Mouse (Mus musculus): ENCODE results near the gene Cops7b.

The Cops7b gene

DNA sequence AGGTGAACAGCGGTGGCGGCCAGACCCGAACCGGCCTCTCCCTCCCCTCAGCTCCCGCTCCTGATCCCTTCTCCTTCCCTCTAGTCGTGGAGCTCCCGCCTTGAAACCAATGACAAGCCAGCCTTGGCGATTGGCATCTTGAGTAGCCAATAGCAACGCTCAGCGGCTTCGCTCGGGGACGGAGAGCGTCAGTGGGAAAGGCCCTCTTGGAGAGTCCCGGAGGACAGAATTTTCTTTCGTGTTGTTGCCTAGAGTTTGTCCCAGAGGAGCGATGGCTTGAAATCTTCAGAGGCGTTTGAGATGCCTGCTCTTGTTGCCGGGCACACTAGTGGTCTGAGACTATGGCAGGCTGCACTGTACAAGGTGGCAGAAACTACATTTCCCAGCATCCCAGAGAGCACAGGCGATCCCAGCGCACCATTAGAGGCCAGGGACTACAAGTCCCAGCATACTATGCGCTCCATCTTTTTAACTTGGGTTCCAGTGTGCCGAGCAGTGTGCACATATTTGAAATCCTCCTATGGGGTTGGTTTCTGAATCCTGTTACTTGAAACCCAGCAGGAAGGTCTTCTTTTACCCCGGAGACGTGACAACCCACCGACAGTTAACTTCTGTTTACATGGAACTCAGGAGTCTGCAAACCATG, at the start of gene Cops7b, which contains the start of gene Pde6d:
Cops7b (plus strand) TSS at position 454 of the 646 bp plus-strand sequence.
Pde6d (minus strand) TSS at position 179 of the 646 bp plus-strand sequence.
- in situ Hi-C loops (cut with MboI; ENCODE audit: unreplicated experiment in 2 of 2), result no loop called here

DNA sequence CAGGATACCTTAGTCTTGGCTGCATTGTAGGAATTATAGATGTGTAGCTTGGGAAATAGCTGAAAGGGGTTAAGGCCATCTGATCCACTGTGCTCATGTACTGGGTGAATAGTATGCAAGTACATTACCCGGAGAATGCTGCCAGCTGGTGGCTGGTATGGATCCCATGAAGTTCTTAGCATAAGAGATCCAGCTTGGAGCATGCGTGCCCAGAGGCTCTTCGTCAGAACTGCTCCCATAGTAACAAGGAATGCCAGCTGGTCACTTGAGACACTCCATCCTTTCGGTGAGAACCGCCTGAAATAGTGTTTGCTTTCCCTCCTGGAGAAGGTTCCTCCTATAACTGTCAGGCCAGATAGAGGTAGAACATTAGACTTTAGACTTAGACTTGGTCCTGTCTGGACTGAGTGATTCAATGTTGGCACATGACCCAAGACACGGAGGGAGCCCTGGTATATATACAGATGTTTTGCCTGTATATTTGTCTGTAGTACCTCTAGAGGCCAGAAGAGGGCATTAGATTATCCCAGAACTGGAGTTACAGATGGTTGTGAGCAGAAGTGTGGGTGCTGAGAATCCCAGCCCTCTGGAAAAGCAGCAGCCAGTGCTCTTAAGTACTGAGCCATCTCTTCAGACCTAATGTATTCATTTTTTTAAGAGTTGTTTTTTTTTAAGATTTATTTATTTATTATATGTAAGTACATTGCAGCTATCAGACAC, 49.1 kb upstream of the Cops7b start:
- in situ Hi-C loops (cut with MboI; ENCODE audit: unreplicated experiment in 2 of 2), result loop anchor here in 1 of 2 experiments (5.0 kb wide), 1 partner anchor 96 kb away; no protein-coding TSS in a partner anchor

DNA sequence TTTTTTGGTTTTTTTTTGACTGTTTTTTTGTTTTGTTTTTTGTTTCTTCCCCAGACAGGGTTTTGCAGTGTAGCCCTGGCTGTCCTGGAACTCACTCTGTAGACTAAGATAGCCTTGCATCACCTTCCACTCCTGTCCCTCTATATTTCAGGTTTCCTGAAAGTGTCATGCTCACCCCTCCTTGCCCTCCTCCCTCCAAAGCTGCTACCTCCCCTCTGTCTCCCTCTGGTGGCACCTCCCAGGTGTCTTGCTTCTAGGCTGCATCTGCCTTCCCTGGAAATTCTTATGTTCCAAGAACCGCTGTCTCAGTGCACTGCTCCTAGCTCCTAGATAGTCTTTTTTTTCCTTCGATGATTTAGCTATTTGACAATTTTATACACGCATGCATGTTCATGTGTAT, 44.3 kb upstream of the Cops7b start:
- in situ Hi-C loops (cut with MboI; ENCODE audit: unreplicated experiment in 2 of 2), result loop anchor here (5.0 kb wide), 1 partner anchor 36 kb away; no protein-coding TSS in a partner anchor

DNA sequence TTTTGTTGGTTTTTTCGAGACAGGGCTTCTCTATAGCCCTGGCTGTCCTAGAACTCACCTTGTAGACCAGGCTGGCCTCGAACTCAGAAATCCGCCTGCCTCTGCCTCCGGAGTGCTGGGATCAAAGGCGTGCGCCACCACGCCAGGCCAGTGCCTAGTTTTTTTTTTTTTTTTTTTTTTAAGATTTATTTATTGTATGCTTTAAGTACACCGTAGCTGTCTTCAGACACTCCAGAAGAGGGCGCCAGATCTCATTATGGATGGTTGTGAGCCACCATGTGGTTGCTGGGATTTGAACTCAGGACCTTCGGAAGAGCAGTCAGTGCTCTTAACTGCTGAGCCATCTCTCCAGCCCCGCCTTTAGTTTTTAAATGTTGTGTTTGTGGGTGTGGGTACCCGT, 43.1 kb upstream of the Cops7b start:
- in situ Hi-C loops (cut with MboI; ENCODE audit: unreplicated experiment in 2 of 2), result loop anchor here (5.0 kb wide), 1 partner anchor 37 kb away; no protein-coding TSS in a partner anchor

DNA sequence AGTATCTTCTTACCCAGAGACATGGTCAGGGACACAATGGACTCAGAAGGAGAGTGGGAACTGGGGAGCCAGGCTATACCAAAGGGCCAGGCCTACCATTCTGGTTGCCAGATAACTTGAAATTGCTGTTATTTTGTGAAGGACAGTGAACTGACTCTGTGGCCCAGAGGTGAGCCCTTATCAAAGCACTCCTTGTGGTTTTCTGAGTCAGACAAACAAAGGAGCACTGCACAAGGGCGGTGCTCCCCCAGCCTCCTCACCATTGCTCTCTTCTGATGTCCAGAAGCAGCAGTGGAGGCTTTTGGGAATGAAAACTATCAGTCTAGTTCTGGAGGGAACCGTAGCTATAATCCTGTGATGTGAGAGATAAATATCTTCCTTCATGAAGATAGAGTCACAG, 40.1 kb upstream of the Cops7b start:
- in situ Hi-C loops (cut with MboI; ENCODE audit: unreplicated experiment in 2 of 2), result loop anchor here in 1 of 2 experiments (10.0 kb wide), 1 partner anchor 378 kb away; no protein-coding TSS in a partner anchor

DNA sequence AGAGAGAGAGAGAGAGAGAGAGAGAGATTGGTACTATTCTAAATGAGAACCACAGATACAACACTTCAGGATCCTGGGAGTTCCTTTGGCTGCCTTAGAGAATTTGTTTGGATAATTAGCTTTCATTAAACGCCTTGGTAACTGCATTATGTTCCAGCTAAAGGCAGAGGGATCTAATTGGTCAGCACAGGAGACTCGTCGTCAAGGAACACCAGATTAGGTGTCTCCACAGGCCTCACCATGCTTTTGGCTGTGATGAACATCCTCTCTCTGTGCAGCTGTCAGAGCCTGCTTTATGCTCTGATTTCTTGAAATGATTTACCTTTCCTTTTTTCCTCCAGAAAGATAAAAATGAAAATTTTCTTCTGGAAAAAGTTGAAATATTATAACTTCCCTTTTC, 35.9 kb upstream of the Cops7b start:
- in situ Hi-C loops (cut with MboI; ENCODE audit: unreplicated experiment in 2 of 2), result loop anchor here in 1 of 2 experiments (10.0 kb wide), 1 partner anchor 382 kb away; no protein-coding TSS in a partner anchor

DNA sequence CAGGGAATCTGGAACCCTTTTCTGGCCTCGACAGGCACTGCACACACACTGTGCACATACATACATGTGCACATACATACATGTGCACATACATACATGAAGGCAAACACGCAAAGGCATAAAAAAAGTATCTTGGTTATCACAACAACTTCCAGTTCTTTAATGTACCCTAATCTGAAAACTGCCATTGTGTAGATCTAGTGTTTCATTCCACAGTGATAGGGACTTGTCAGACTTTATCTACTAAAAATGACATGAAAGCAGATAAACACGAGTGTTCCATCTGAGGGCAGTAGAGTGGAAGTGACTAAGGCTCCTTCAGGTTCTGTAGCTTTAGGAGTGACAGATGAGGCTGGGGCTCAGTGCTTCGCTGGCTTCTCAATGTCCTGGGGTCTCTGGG, 31.4 kb upstream of the Cops7b start:
- in situ Hi-C loops (cut with MboI; ENCODE audit: unreplicated experiment in 2 of 2), result no loop called here

DNA sequence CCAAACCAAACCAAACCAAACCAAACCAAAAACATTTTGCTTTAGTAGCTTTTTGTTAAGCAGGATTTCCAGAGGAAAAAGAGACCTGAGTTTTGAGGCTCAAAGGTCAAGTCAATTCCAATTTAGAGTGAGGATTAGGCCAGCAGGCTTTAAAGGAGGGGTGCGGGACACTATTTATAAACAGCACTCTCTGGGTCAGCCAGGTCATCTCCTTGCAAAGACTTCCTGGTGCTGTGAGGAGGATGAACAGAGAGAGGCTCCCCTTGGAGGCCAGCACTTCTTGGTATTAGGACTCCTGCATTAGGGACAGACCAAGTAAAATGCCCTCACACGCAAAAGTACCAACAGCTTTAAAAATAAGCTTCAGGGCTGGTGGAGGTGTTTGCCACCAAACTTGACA, 30.8 kb upstream of the Cops7b start:
- in situ Hi-C loops (cut with MboI; ENCODE audit: unreplicated experiment in 2 of 2), result no loop called here

DNA sequence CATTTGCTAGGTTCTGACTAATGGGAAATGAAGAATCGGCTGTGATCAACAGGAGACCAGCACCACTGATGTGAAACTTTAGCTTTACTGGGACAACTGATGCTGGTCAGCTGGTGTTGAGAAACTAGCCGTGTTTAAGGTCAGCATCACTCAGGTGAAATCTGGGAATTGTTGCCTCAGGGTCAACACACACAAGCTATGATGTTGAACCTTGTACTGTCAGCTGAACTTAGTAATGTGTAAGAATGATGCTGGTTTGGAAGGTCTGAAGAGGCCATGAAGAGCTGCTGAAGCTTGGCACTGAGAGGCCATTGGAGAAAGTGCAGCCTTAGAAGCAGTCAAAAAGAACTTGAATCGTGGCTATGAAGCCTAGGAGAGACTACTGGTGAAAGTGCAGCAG, 27.0 kb upstream of the Cops7b start:
- in situ Hi-C loops (cut with MboI; ENCODE audit: unreplicated experiment in 2 of 2), result no loop called here

DNA sequence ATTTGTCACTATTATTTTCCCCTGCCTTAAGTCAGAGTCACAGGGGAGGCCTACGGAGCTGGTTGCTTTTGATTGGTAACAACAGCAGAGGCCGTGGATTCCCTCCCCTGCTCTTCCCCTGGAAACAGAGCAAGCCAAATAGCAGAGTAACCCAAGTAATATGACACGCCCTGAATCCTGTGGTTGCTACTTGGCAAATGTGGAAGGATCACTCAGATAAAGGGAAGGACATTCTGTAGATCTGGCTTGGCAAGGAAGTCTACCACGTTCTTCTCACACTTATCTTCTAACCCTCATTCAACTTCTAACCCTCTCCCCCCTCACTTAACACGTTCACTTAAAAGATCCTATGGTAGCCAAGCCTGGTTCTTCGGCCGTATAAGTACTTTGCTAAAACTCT, 24.8 kb upstream of the Cops7b start:
- in situ Hi-C loops (cut with MboI; ENCODE audit: unreplicated experiment in 2 of 2), result no loop called here

DNA sequence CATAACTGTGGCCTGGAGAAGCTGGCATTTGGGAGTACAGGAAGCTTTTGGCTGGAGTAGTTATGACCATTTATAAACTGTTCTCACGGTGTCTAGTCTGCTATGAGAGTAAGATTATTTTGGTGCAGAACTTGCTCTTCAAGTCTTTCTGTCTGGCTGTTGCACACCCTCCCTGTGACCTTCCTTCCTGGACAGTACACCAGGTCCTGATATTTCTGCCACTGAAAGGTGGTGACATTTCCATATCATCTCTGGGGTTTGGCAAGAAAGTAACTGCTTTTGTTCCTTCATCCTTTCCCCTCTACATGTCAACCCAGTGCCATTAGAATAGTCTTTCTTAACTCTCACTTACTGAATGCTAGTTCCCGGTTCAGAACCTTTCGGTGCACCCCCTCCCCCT, 23.5 kb upstream of the Cops7b start:
- in situ Hi-C loops (cut with MboI; ENCODE audit: unreplicated experiment in 2 of 2), result no loop called here

DNA sequence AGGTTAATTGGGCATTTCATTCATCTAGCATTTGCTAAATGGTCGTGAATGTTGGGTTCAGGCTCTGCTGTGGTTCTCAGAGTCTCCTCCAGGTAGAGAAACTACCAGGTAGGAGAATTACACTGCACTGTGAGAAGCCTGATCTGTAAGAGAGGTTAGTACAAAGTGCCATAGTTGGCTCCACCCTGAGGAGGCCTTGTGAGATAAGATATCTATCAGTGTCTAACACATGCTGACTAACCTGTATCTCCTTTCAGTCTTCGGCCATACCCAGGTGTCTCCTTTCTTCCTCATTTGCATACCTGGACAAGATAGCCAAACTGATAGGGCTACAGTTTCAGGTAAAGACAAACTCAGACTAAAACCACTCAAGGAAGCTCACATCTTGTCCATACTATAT, 20.0 kb upstream of the Cops7b start:
- in situ Hi-C loops (cut with MboI; ENCODE audit: unreplicated experiment in 2 of 2), result no loop called here

DNA sequence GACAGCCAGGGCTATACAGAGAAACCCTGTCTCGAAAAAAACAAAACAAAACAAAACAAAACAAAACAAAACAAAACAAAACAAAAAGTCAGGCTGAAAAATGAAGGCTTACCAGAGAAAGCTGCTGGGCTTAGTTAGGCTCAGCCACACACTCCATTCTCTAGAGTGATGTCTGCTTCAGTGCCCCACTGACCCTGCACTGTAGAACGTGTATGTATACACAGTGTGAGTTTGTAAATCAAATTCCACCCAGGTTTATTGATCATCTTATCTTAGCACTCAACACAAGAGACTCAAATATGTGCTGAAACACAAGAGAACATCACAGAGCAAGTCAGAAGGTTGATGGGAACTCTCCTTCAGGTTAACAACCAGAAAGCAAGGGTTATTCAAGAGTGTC, 14.3 kb upstream of the Cops7b start:
- in situ Hi-C loops (cut with MboI; ENCODE audit: unreplicated experiment in 2 of 2), result no loop called here

DNA sequence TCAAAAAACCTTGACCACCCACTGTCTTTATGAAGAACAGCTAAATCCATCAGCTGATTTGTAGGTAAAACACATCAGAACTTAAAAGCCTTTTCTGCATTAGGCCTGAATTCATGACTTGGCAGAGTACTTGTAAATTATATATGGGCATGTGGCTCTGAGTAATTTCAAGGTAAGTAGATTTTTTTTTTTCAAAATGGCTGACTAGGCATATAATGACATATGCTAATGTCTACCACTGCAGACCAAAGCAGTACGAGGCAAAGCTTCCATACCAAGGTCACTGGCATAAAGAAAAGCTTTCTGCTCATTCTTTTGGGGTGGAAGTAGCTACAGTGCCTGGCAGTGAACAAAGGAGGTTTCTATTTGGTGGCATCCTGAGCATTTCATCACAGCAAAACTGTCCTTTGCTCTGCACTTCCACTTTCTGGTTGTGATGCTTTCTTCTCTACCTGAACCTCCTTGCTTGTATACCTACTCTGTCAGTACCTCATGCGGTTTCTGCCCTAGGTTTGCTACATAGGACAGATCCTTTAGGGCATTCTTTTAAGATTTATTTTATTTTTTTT, 13.3 kb upstream of the Cops7b start:
- in situ Hi-C loops (cut with MboI; ENCODE audit: unreplicated experiment in 2 of 2), result no loop called here

DNA sequence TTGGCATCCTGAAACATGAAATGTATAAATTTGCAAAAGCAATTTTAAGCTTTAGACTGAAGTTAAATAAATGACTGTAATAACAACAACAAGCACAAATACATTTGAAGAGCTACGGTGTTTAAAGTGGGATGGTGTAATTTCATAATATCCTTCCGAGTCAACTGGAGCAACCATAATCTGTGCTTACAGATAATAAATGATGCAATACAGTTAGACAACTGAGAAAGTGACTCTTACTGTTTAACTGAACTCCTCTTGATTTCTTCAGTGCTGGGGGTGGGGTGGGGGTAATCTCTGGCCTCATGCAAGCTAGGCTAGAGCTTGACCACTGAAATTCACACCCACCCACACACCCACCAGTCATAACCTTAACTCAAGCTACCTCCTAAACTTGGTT, 11.3 kb upstream of the Cops7b start:
- in situ Hi-C loops (cut with MboI; ENCODE audit: unreplicated experiment in 2 of 2), result no loop called here

DNA sequence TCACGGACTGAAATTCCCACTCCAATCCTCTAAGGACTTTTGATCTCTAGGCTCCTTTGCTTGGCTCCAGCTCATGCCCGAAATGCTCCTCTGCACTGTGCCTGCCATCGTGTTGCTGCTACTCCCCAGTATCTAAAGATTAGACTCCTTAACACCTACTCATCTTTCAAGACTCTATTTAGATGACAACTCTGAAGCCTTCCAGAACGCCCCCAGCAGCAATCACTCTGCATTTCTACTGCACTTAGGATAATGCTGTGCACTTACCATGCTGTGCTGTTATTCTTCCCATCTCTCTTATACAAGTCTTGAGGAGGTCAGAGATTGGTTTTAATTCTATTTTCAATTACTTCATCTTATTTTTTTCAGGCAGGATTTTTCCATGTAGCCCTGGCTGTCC, 10.8 kb upstream of the Cops7b start:
- in situ Hi-C loops (cut with MboI; ENCODE audit: unreplicated experiment in 2 of 2), result no loop called here

DNA sequence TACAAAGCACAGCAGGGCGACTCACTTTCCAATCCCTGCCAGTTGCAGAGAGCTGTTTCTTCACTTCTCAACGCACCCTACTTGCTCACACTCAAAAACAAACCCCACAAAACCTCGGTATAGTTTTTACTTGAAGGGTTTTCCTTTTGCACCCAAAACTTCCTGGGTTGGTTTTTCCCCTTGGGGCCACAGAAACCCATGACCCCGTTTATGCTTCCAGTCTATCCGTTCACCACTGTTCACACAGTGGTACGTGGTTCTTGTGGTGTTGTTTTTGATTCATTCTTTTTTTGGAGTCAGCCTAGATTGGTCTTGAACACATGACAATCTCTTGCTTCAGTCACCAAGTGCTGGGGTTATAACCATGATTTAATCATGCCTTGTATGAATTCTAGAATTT, 2.3 kb upstream of the Cops7b start:
- in situ Hi-C loops (cut with MboI; ENCODE audit: unreplicated experiment in 2 of 2), result no loop called here

DNA sequence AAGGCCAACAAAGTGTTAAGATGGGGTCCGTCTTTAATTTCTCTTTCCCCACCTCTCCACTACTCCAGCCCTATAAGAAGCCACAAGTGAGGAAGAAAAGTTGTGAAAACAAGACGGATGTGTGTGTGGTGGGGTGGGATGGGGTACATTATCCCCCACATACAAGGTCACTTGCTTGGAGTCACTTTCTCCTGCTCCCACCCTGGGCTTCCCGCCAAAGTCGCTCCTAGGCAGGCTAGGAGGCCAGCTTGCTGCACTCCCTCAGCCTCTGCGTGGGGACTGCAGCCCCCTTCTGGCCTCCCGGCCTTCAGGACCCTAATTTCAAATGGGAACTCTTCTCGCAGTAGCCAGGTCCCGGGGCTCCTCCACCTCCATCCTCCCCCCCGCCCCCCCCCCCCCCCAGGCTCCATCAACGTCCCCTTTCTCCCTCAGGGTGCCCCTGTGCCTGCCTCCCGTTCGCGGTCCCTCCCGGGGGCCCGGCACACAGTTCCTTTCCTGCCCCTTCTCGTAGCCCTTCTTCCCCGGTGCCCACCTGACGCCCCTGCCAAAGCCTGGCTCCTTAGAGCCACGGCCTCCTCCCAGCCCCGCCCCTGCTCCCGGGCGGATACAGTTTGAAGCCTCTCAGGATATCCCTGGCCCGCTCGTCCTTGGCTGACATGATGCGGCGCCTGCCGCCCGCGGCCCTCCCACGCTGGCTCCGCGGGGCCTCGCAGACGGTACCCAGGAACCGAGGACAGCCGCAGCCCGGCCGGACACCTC, 833 bp upstream of the Cops7b start:
- in situ Hi-C loops (cut with MboI; ENCODE audit: unreplicated experiment in 2 of 2), result no loop called here

DNA sequence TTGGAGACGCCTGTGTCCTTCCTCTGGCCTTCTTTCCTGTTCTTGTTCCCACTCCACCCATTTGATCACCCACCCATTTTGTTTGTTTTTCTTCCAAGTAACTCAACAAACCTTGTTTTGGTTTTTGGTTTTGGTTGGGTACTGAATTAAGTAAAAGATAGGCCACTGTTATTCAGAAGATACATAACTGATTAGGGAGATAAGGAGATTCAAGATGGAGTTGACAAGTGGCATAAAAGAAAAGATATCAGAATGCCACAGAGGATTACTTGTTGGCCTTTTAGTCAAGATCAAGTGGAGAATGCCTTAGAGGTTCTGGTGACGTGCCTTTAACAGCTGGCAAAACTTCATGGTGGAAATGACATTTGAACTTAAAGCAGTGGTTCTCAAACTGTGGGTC, 1.0 kb downstream of the Cops7b start:
- in situ Hi-C loops (cut with MboI; ENCODE audit: unreplicated experiment in 2 of 2), result no loop called here

DNA sequence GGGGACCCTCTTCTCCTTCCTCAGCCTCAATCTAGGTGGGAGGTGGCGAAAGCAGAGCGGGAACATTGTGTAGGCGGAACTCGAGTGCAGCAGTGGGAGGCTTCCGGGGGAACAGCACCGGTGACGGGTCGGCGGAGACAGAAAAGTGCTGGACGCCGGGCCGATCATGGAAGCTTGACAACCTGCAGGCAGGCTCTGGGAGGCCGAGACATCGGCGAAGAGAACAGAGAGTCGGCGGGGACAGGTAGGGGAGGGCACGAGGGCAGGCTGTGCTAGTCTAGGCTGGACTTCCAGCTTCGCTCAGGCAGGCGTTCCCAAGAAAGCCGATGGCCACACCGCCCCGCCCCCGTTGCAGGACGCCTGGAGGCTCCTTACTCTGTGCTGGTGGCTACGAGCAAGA, 4.3 kb downstream of the Cops7b start:
- in situ Hi-C loops (cut with MboI; ENCODE audit: unreplicated experiment in 2 of 2), result no loop called here

DNA sequence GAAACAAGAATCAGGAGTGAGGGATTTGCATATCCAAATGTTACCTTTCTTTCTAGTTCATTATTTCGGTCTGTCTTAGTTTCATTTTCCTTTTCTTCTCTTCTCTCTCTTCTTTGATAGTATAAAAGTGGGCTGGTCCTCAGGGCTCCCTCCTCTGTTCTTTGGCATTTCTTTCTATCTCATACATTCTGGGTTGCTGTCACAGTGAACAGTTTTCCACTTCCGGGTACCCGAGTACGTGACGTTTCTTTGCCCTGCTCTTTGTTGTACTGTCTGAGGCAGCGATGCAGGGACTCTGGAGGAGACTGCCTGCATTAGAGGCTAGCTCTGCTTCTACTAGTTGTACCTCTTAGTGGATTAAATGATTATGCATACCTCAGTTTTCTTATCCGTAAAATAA, 11.8 kb downstream of the Cops7b start:
- in situ Hi-C loops (cut with MboI; ENCODE audit: unreplicated experiment in 2 of 2), result no loop called here
